Mouse (Mus musculus) lung, postnatal 36 days (tissue): Measurements from ENCODE around the gene Adap2.

Source experiments
- DNase-seq: peaks from one replicate; pipeline ENCODE4 v3.0.0; 2022; ENCODE audit warnings: mixed read lengths

Gene Adap2

GRCm38 (mm10) chr11:80200326-80200725 is 46.4 kb downstream of the Adap2 start:
- peak; percentile 56 for DNase-seq

- DNase-seq: no peak
These were observed 48.4 kb downstream of the Adap2 start for GRCm38 (mm10) chr11:80202296-80202695.

- DNase-seq: no peak
These were observed 50.1 kb downstream of the Adap2 start for GRCm38 (mm10) chr11:80204037-80204436.

- DNase-seq: no peak
These were observed 51.0 kb downstream of the Adap2 start for GRCm38 (mm10) chr11:80204941-80205340.

- no peak for DNase-seq
These were observed 54.6 kb downstream of the Adap2 start for GRCm38 (mm10) chr11:80208465-80208859.

- peak; percentile 97 for DNase-seq
These were observed 55.2 kb downstream of the Adap2 start, which contains the start of gene Rhot1 for GRCm38 (mm10) chr11:80208860-80209800. Gene Rhot1, plus strand, starts transcription at chr11:80209019.

- DNase-seq: no peak
These were observed 56.4 kb downstream of the Adap2 start for GRCm38 (mm10) chr11:80210321-80210720.

- no peak for DNase-seq
These were observed 58.4 kb downstream of the Adap2 start for GRCm38 (mm10) chr11:80212282-80212681.

- DNase-seq: no peak
These were observed 61.4 kb downstream of the Adap2 start for GRCm38 (mm10) chr11:80215291-80215690.

- DNase-seq: no peak
These were observed 64.9 kb downstream of the Adap2 start for GRCm38 (mm10) chr11:80218657-80219293.
